Mouse (Mus musculus) thymus, postnatal 36 days (tissue): ENCODE measurements around the gene Smim26.

Source experiments
- DNase-seq, 2 experiments: peaks; one replicate each; pipeline ENCODE4 v3.0.0; 2022; ENCODE audit warnings: mixed read lengths in 2 of 2

Smim26 gene

GRCm38 (mm10) chr2:144637204-144637603, 43.4 kb downstream of the Smim26 start:
- DNase-seq, result no peak

- DNase-seq, result no peak
Observed at GRCm38 (mm10) chr2:144637671-144638395, 44.0 kb downstream of the Smim26 start.

DNA sequence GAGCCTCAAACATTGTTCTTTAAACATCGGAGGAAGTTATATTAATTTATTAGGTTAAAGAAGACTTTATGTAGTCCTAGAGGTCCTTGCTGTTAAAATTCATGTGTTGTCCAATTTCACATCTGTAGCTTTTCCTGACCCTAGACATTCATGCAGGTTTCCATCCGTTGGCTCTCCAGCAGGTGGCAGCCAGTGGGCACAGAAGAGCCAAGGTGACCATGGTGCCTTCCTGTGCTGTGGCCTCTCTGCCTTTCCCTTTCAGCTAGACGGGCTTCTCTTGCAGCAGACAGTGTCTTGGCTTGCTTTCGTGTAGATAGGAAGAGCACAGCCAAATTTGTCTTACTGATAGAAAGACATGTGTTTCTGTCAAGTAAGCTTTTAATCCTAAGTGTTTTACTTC, 44.9 kb downstream of the Smim26 start:
- no peak for DNase-seq

GRCm38 (mm10) chr2:144640101-144640500, 46.2 kb downstream of the Smim26 start:
- no peak for DNase-seq

- no peak for DNase-seq
Observed at GRCm38 (mm10) chr2:144641991-144642390, 48.1 kb downstream of the Smim26 start.
